Mouse (Mus musculus) heart, postnatal 0 days (tissue): ENCODE measurements around the gene Cd9.

ENCODE experiments used
- CTCF ChIP-seq: IDR thresholded peaks from 2 replicates; pipeline ENCODE4 v1.5.1; 2016; ENCODE audit warnings: antibody characterized with exemption, control low read depth, low read depth
- EP300 ChIP-seq: IDR thresholded peaks from 2 replicates; pipeline ENCODE4 v1.6.1; 2016; ENCODE audit warnings: antibody characterized with exemption, low read depth

GRCm38 (mm10) chr6:125540199-125540598 lies 45.6 kb upstream of the Cd9 start:
- TF ChIP-seq EP300, result no peak
- TF ChIP-seq CTCF, result no peak
